Mouse (Mus musculus) MEL (cell line): ENCODE measurements at regions not wholly inside any gene's neighbourhood (a gene's known extent, or its start where the extent isn't known, plus 50 kb on each side); places are given as distances from the start of the nearest gene placed in this dataset.

Source experiments
- DNase-seq: peaks from one replicate; pipeline ENCODE4 v3.0.0; 2011; ENCODE audit warnings: low read depth, low spot score
- H3K27ac ChIP-seq: 2 replicates; pipeline ENCODE4 v1.5.1; 2012; ENCODE audit warnings: low read depth, mild to moderate bottlenecking, control low read depth, low read length, moderate library complexity; ENCODE audit not compliant: control insufficient read depth
- H3K27me3 ChIP-seq, 2 experiments: fragments of 150-350 bp in 1 of 2; sonication (generic) in 1 of 2; 2 replicates each; pipeline ENCODE4 v1.6.1; 2012; ENCODE audit warnings: low read length in 2 of 2, mild to moderate bottlenecking in 2 of 2, improper control_type of control experiment in 1 of 2, moderate library complexity in 1 of 2; ENCODE audit not compliant: insufficient read depth in 2 of 2, control insufficient read depth in 1 of 2
- H3K36me3 ChIP-seq, 2 experiments: 2 replicates each; pipeline ENCODE4 v1.6.1; 2012 to 2014; ENCODE audit warnings: low read length in 2 of 2, improper control_type of control experiment in 1 of 2, inconsistent platforms in 1 of 2, mild to moderate bottlenecking in 1 of 2; ENCODE audit not compliant: insufficient read depth in 2 of 2, control insufficient read depth in 1 of 2
- H3K4me1 ChIP-seq, 2 experiments: fragments of 150-350 bp in 1 of 2; sonication (generic) in 1 of 2; 2 replicates each; pipeline ENCODE4 v1.6.1; 2012; ENCODE audit warnings: low read length in 2 of 2, improper control_type of control experiment in 1 of 2, mild to moderate bottlenecking in 1 of 2; ENCODE audit not compliant: insufficient read depth in 2 of 2, control insufficient read depth in 1 of 2
- H3K4me3 ChIP-seq, 2 experiments: fragments of 150-350 bp in 1 of 2; sonication (generic) in 1 of 2; 2 replicates each; pipeline ENCODE4 v1.5.1; 2012; ENCODE audit warnings: low read depth in 2 of 2, low read length in 2 of 2, mild to moderate bottlenecking in 2 of 2, moderate library complexity in 2 of 2, control low read depth in 1 of 2, improper control_type of control experiment in 1 of 2; ENCODE audit not compliant: control insufficient read depth in 1 of 2, insufficient read depth in 1 of 2
- H3K79me2 ChIP-seq: 2 replicates; pipeline ENCODE4 v1.6.1; 2012; ENCODE audit warnings: mild to moderate bottlenecking, low read length, moderate library complexity; ENCODE audit not compliant: control insufficient read depth, poor library complexity, insufficient read depth
- H3K9ac ChIP-seq: 2 replicates; pipeline ENCODE4 v1.6.1; 2012; ENCODE audit warnings: low read depth, mild to moderate bottlenecking, control low read depth, low read length, moderate library complexity; ENCODE audit not compliant: control insufficient read depth, poor library complexity, severe bottlenecking
- H3K9me3 ChIP-seq: fragments of 150-350 bp; sonication (generic); replicated peaks from 2 replicates; pipeline ENCODE4 v1.6.1; 2012; ENCODE audit warnings: mild to moderate bottlenecking, low read length, improper control_type of control experiment, moderate library complexity; ENCODE audit not compliant: insufficient read depth
- CHD2 ChIP-seq: IDR thresholded peaks from 2 replicates; pipeline ENCODE4 v1.6.1; 2011; ENCODE audit warnings: low read length, improper control_type of control experiment
- GABPA ChIP-seq: IDR thresholded peaks from 2 replicates; pipeline ENCODE4 v1.6.1; 2012; ENCODE audit warnings: low read depth, mild to moderate bottlenecking, inconsistent platforms, low read length, improper control_type of control experiment, moderate library complexity
- JUND ChIP-seq: IDR thresholded peaks from 2 replicates; pipeline ENCODE4 v1.6.1; 2011; ENCODE audit warnings: low read depth, mild to moderate bottlenecking, improper control_type of control experiment, low read length
- MAFK ChIP-seq: IDR thresholded peaks from 2 replicates; pipeline ENCODE4 v1.6.1; 2011; ENCODE audit warnings: low read depth, mild to moderate bottlenecking, low read length, improper control_type of control experiment, borderline replicate concordance
- MXI1 ChIP-seq: IDR thresholded peaks from 2 replicates; pipeline ENCODE4 v1.6.1; 2011; ENCODE audit warnings: mild to moderate bottlenecking, low read depth, low read length, improper control_type of control experiment
- MYC ChIP-seq: IDR thresholded peaks from 2 replicates; pipeline ENCODE4 v1.6.1; 2011; ENCODE audit warnings: low read depth, mild to moderate bottlenecking, low read length, improper control_type of control experiment, moderate library complexity
- NRF1 ChIP-seq: IDR thresholded peaks from 2 replicates; pipeline ENCODE4 v1.6.1; 2014; ENCODE audit warnings: low read depth, mild to moderate bottlenecking, inconsistent platforms, low read length, improper control_type of control experiment, moderate library complexity; ENCODE audit not compliant: poor library complexity, insufficient read depth, severe bottlenecking
- POLR2A ChIP-seq, 2 experiments: IDR thresholded peaks; 2 replicates each; pipeline ENCODE4 v1.6.1; 2011 to 2012; ENCODE audit warnings: low read length in 2 of 2, mild to moderate bottlenecking in 2 of 2, control low read depth in 1 of 2, improper control_type of control experiment in 1 of 2, low read depth in 1 of 2, moderate library complexity in 1 of 2; ENCODE audit not compliant: control insufficient read depth in 1 of 2, insufficient read depth in 1 of 2, poor library complexity in 1 of 2
- SIN3A ChIP-seq: IDR thresholded peaks from 2 replicates; pipeline ENCODE4 v1.6.1; 2012; ENCODE audit warnings: low read length, improper control_type of control experiment, inconsistent platforms
- TCF12 ChIP-seq: IDR thresholded peaks from 2 replicates; pipeline ENCODE4 v1.6.1; 2014; ENCODE audit warnings: low read depth, mild to moderate bottlenecking, inconsistent platforms, low read length, improper control_type of control experiment, moderate library complexity
- UBTF ChIP-seq: IDR thresholded peaks from 2 replicates; pipeline ENCODE4 v1.6.1; 2012; ENCODE audit warnings: low read depth, mild to moderate bottlenecking, inconsistent platforms, low read length, improper control_type of control experiment, moderate library complexity, borderline replicate concordance; ENCODE audit not compliant: insufficient read depth
- USF1 ChIP-seq: IDR thresholded peaks from 2 replicates; pipeline ENCODE4 v1.6.1; 2014; ENCODE audit warnings: low read depth, mild to moderate bottlenecking, inconsistent platforms, low read length, improper control_type of control experiment, moderate library complexity
- ZNF384 ChIP-seq: IDR thresholded peaks from 2 replicates; pipeline ENCODE4 v1.6.1; 2012; ENCODE audit warnings: low read depth, mild to moderate bottlenecking, inconsistent platforms, low read length, improper control_type of control experiment

- DNase-seq = no peak
- Histone ChIP-seq H3K4me1 (no peaks in the 10 kb centered on the region), H3K9me3 (no peaks in the 10 kb centered on the region), H3K4me3 (no peak overlapping the region), H3K9ac (no peak overlapping the region), H3K36me3 (no peaks in the 10 kb centered on the region), H3K79me2 (no peaks in the 10 kb centered on the region), H3K27me3 (peaks cover 2% of the 10 kb centered on the region in 2 experiments; a peak in 1 of 4 replicates), H3K27ac (no peak overlapping the region)
- TF ChIP-seq MAFK (no peak), TCF12 (no peak)
These were observed 197.2 kb downstream of the Trib2 start for GRCm38 (mm10) chr12:15619521-15619920.

GRCm38 (mm10) chr12:15617312-15617711 lies 199.4 kb downstream of the Trib2 start:
- TF ChIP-seq UBTF (no peak), CHD2 (no peak), MYC (no peak), GABPA (no peak), JUND (no peak), SIN3A (no peak), NRF1 (no peak), ZNF384 (no peak), MXI1 (no peak)
- no peak overlapping the region for H3K4me3 ChIP-seq
- no peaks in the 10 kb centered on the region for H3K4me1 ChIP-seq
- no peaks in the 10 kb centered on the region for H3K9me3 ChIP-seq
- no peaks in the 10 kb centered on the region for H3K36me3 ChIP-seq
- no peak for DNase-seq
- H3K9ac ChIP-seq = no peak overlapping the region
- peaks cover 2% of the 10 kb centered on the region in 2 experiments; a peak in 1 of 4 replicates for H3K27me3 ChIP-seq
- no peak overlapping the region for H3K27ac ChIP-seq
- no peaks in the 10 kb centered on the region for H3K79me2 ChIP-seq

- no peaks in the 10 kb centered on the region for H3K9me3 ChIP-seq
- no peak for TF ChIP-seq POLR2A (IDR thresholded peaks at IDR 0.05; ENCODE audit: control insufficient read depth in 1 of 2, insufficient read depth in 1 of 2, low read depth in 1 of 2, low read length in 2 of 2, poor library complexity in 1 of 2)
- TF ChIP-seq USF1 = no peak
- H3K36me3 ChIP-seq = no peaks in the 10 kb centered on the region
- DNase-seq = no peak
- H3K79me2 ChIP-seq = no peaks in the 10 kb centered on the region
- no peak overlapping the region for H3K9ac ChIP-seq
- no peak overlapping the region for H3K27ac ChIP-seq
- H3K27me3 ChIP-seq = peaks cover 0 to 2% of the 10 kb centered on the region in 2 experiments; a peak in 1 of 4 replicates
- no peak overlapping the region for H3K4me3 ChIP-seq
- no peaks in the 10 kb centered on the region for H3K4me1 ChIP-seq
These were observed 204.7 kb downstream of the Trib2 start for GRCm38 (mm10) chr12:15611847-15612580.
